Mouse (Mus musculus): Measurements from ENCODE around the gene Dnajb14.

- TF ChIP-seq CTCF (IDR thresholded peaks at IDR 0.05; ENCODE audit: low read depth, low read length) (no peak), POLR2A (IDR thresholded peaks at IDR 0.05; ENCODE audit: borderline replicate concordance, low read depth, low read length) (no peak)
Observed at GRCm38 (mm10) chr3:137947525-137947924, 80.0 kb downstream of the Dnajb14 start.

Data from bone marrow macrophage, adult 2 months (primary cell).